Mouse (Mus musculus): ENCODE results near the gene Hsf5. TPM values are rescaled to one million over a fixed set of nuclear protein-coding genes. Genes with fewer than 3 reads are reported as not detected.

Gene Hsf5
- polyA plus RNA-seq, 1 experiment from 2014 or later = 0.16 TPM

GRCm38 (mm10) chr11:87577601-87578248 lies 39.2 kb upstream of the Hsf5 start:
- no peaks in the 10 kb centered on the region for H3K36me3 ChIP-seq (ENCODE audit: insufficient read depth, low read length)
- H3K4me1 ChIP-seq (replicated peaks; ENCODE audit: insufficient read depth, low read length) = peaks cover 31% of the 10 kb centered on the region
- no peaks in the 10 kb centered on the region for H3K27me3 ChIP-seq (ENCODE audit: insufficient read depth, low read length)
- H3K4me3 ChIP-seq (replicated peaks; ENCODE audit: low read depth, low read length) = peak overlapping the region; percentile 66
- peak; percentile 61 for ATAC-seq (replicated peaks; ENCODE audit: low FRiP score, low read depth)
- H3K9ac ChIP-seq (ENCODE audit: low read depth, low read length) = peak overlapping the region; percentile 72
- peak overlapping the region; percentile 94 for H3K27ac ChIP-seq
- no peak for TF ChIP-seq CTCF (IDR thresholded peaks at IDR 0.05; ENCODE audit: low read depth)
- peak; percentile 56 for DNase-seq (ENCODE audit: low spot score)
- peak overlapping the region; percentile 90 for H3K4me2 ChIP-seq (ENCODE audit: low read length)
- WGBS = 15% methylated on average over 6 of the region's 6 CpGs
- no peaks in the 10 kb centered on the region for H3K9me3 ChIP-seq (replicated peaks; ENCODE audit: low read length)

- ATAC-seq (replicated peaks; ENCODE audit: low FRiP score, low read depth) (peak; percentile 67), DNase-seq (ENCODE audit: low spot score) (peak; percentile 65)
- no peaks in the 10 kb centered on the region for H3K9me3 ChIP-seq (replicated peaks; ENCODE audit: low read length)
- peak overlapping the region; percentile 66 for H3K4me3 ChIP-seq (replicated peaks; ENCODE audit: low read depth, low read length)
- no peak for TF ChIP-seq CTCF (IDR thresholded peaks at IDR 0.05; ENCODE audit: low read depth)
- no peaks in the 10 kb centered on the region for H3K36me3 ChIP-seq (ENCODE audit: insufficient read depth, low read length)
- H3K4me1 ChIP-seq (replicated peaks; ENCODE audit: insufficient read depth, low read length) = peaks cover 31% of the 10 kb centered on the region
- no peaks in the 10 kb centered on the region for H3K27me3 ChIP-seq (ENCODE audit: insufficient read depth, low read length)
- H3K4me2 ChIP-seq (ENCODE audit: low read length) = peak overlapping the region; percentile 90
- WGBS = 1% methylated on average over 40 of the region's 40 CpGs
- peak overlapping the region; percentile 94 for H3K27ac ChIP-seq
- H3K9ac ChIP-seq (ENCODE audit: low read depth, low read length) = peak overlapping the region; percentile 72
Observed at GRCm38 (mm10) chr11:87578249-87578962, 38.6 kb upstream of the Hsf5 start.

DNA sequence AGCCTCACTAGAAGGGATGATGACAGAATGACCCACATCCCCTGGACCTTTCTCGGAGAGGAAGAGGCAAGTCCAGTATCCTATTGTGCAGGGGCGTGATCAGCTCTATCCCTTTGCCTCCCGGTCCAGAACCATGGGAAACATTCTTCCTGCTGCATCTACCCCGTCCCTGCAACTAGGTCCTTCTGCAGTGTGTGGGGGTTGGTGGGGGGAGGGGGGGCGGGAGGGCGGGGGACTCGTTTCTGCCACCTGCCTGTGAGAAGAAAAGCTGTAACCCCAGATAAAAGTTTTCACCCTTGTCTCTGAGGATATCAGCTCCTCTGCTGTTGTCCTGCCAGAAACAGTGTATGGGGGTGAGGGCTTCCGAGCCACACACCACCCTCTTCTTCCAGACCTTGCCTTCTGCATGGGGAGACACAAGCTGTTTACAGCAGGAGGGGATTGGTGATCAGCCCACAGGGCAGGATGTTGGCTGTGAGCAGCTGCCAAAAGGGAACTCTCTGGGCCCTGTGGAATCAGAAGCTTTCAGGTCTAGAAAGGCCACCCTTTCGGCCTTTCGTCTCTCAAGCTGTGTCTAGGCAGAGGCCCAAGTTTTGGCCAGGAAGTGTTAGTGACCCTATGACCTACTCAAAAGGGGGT lies 37.9 kb upstream of the Hsf5 start:
- H3K4me1 ChIP-seq (replicated peaks; ENCODE audit: insufficient read depth, low read length) = peaks cover 30% of the 10 kb centered on the region
- H3K4me3 ChIP-seq (replicated peaks; ENCODE audit: low read depth, low read length) = peak overlapping the region; percentile 66
- no peaks in the 10 kb centered on the region for H3K27me3 ChIP-seq (ENCODE audit: insufficient read depth, low read length)
- 14% methylated on average over 10 of the region's 10 CpGs for WGBS
- no peaks in the 10 kb centered on the region for H3K36me3 ChIP-seq (ENCODE audit: insufficient read depth, low read length)
- peak overlapping the region; percentile 72 for H3K9ac ChIP-seq (ENCODE audit: low read depth, low read length)
- 0 out of 2 replicates have a peak, but pooled peaks have one; percentile 14 for ATAC-seq (replicated peaks; ENCODE audit: low FRiP score, low read depth)
- peak overlapping the region; percentile 94 for H3K27ac ChIP-seq
- DNase-seq (ENCODE audit: low spot score) = no peak
- peak; percentile 26; the same call in 1 of the 2 replicates for TF ChIP-seq CTCF (IDR thresholded peaks at IDR 0.05; ENCODE audit: low read depth)
- H3K9me3 ChIP-seq (replicated peaks; ENCODE audit: low read length) = no peaks in the 10 kb centered on the region
- peak overlapping the region; percentile 90 for H3K4me2 ChIP-seq (ENCODE audit: low read length)

GRCm38 (mm10) chr11:87579713-87580112 lies 37.3 kb upstream of the Hsf5 start:
- peak overlapping the region; percentile 90 for H3K4me2 ChIP-seq (ENCODE audit: low read length)
- no peak overlapping the region for H3K9ac ChIP-seq (ENCODE audit: low read depth, low read length)
- no peak for TF ChIP-seq CTCF (IDR thresholded peaks at IDR 0.05; ENCODE audit: low read depth)
- WGBS = 61% methylated on average over 1 of the region's 1 CpGs
- H3K27me3 ChIP-seq (ENCODE audit: insufficient read depth, low read length) = no peaks in the 10 kb centered on the region
- H3K27ac ChIP-seq = peak overlapping the region; percentile 94; the same call in 1 of the 2 replicates
- no peaks in the 10 kb centered on the region for H3K9me3 ChIP-seq (replicated peaks; ENCODE audit: low read length)
- no peaks in the 10 kb centered on the region for H3K36me3 ChIP-seq (ENCODE audit: insufficient read depth, low read length)
- peak overlapping the region; percentile 66; the same call in 1 of the 2 replicates for H3K4me3 ChIP-seq (replicated peaks; ENCODE audit: low read depth, low read length)
- no peak for ATAC-seq (replicated peaks; ENCODE audit: low FRiP score, low read depth)
- H3K4me1 ChIP-seq (replicated peaks; ENCODE audit: insufficient read depth, low read length) = peaks cover 23% of the 10 kb centered on the region
- DNase-seq (ENCODE audit: low spot score) = no peak

DNA sequence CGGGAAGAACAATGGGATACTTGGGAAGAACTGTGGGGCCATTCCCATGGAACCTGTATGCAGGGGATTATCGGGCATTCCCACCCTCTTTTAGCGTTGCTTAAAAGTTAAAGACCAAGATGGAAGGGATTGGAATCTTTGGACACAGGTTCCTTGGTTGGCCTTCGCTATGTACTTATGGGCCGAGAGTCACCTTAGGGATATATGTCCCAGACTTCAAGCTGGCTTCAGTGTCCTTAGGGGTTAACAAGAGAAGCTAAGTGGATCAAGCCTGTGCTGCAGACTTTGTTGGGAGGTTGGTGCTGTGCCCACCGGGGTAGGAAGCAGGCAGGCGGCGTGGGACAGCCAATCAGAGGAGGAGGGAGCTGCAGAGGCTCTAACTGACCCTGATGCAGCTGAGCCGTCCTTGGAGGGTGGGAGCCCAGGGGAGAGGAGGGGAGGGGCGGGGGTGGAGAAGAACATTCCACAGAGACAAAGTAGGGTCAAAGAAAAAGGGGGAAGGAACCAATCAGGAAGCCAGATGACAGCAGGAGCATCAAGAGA lies 36.4 kb upstream of the Hsf5 start:
- Histone ChIP-seq H3K4me2 (ENCODE audit: low read length) (0 out of 2 replicates have a peak overlapping the region, but pooled peaks have one; percentile 18), H3K36me3 (ENCODE audit: insufficient read depth, low read length) (no peaks in the 10 kb centered on the region), H3K27ac (no peak overlapping the region), H3K9me3 (replicated peaks; ENCODE audit: low read length) (no peaks in the 10 kb centered on the region), H3K4me3 (replicated peaks; ENCODE audit: low read depth, low read length) (no peak overlapping the region), H3K27me3 (ENCODE audit: insufficient read depth, low read length) (no peaks in the 10 kb centered on the region), H3K4me1 (replicated peaks; ENCODE audit: insufficient read depth, low read length) (peaks cover 23% of the 10 kb centered on the region), H3K9ac (ENCODE audit: low read depth, low read length) (no peak overlapping the region)
- DNase-seq (ENCODE audit: low spot score) = no peak
- 60% methylated on average over 9 of the region's 10 CpGs for WGBS
- TF ChIP-seq CTCF (IDR thresholded peaks at IDR 0.05; ENCODE audit: low read depth) = no peak
- no peak for ATAC-seq (replicated peaks; ENCODE audit: low FRiP score, low read depth)
